36 mouse cellular contexts compared by ENCODE assay signal in genomic region chr14:86069329-86069728, GRCm38 (mm10).
"Had no signal": no experiment of that assay in that cellular context is flagged by ENCODE, and none has a peak within 500 bp of the region (broad histone marks: within the 10 kb centered on the region; RNA-seq: fewer than 3 reads in every experiment).

No protein-coding gene starts in this region.

- H3K4me2 ChIP-seq: heart, embryonic 11.5 days; heart, embryonic 12.5 days; heart, embryonic 13.5 days; heart, embryonic 15.5 days; hindbrain, embryonic 12.5 days; hindbrain, embryonic 13.5 days; hindbrain, embryonic 14.5 days; hindbrain, embryonic 15.5 days; intestine, embryonic 15.5 days; kidney, embryonic 15.5 days had no signal

- DNase-seq: heart, adult 18-20 months; heart, adult 2 months; heart, postnatal 10 days; heart, postnatal 14 days; heart, postnatal 36 days; heart, postnatal 4 days; kidney, adult 11 months; kidney, adult 18-20 months; kidney, adult 2 months; kidney, adult 8-10 months; kidney, adult 9 months; kidney, postnatal 10 days; kidney, postnatal 14 days; kidney, postnatal 25 days; kidney, postnatal 36 days; kidney, postnatal 4 days; layer of hippocampus, adult 9-11 months had no signal

- H3K4me3 ChIP-seq: heart, adult 2 months; heart, embryonic 10.5 days; heart, embryonic 12.5 days; heart, embryonic 13.5 days; heart, embryonic 15.5 days; hindbrain, embryonic 10.5 days; hindbrain, embryonic 12.5 days; hindbrain, embryonic 13.5 days; hindbrain, embryonic 15.5 days; intestine, embryonic 15.5 days; kidney, embryonic 15.5 days; layer of hippocampus, adult 2 months had no signal

- H3K27me3 ChIP-seq: heart, embryonic 12.5 days; heart, embryonic 13.5 days; heart, embryonic 15.5 days; hindbrain, embryonic 12.5 days; hindbrain, embryonic 13.5 days; hindbrain, embryonic 15.5 days; intestine, embryonic 15.5 days; kidney, embryonic 15.5 days had no signal

- H3K9ac ChIP-seq: heart, embryonic 12.5 days; heart, embryonic 13.5 days; heart, embryonic 15.5 days; hindbrain, embryonic 12.5 days; hindbrain, embryonic 13.5 days; hindbrain, embryonic 14.5 days; hindbrain, embryonic 15.5 days; intestine, embryonic 15.5 days; kidney, embryonic 15.5 days had no signal

- H3K9me3 ChIP-seq: heart, embryonic 10.5 days; heart, embryonic 12.5 days; heart, embryonic 13.5 days; heart, embryonic 15.5 days; hindbrain, embryonic 10.5 days; hindbrain, embryonic 12.5 days; hindbrain, embryonic 13.5 days; hindbrain, embryonic 15.5 days; intestine, embryonic 15.5 days; kidney, embryonic 15.5 days had no signal

- ATAC-seq: hindbrain, embryonic 16.5 days; hindbrain, postnatal 0 days; inflammation-experienced regulatory T-cells, adult 6 months; intestine, embryonic 15.5 days; intestine, embryonic 16.5 days; intestine, postnatal 0 days had no signal

- H3K4me1 ChIP-seq: heart, embryonic 10.5 days; heart, embryonic 12.5 days; heart, embryonic 13.5 days; heart, embryonic 15.5 days; hindbrain, embryonic 10.5 days; hindbrain, embryonic 12.5 days; hindbrain, embryonic 13.5 days; hindbrain, embryonic 15.5 days; intestine, embryonic 15.5 days; kidney, embryonic 15.5 days had no signal

- H3K27ac ChIP-seq: heart, adult 2 months; heart, embryonic 10.5 days; heart, embryonic 13.5 days; heart, embryonic 15.5 days; hindbrain, embryonic 10.5 days; hindbrain, embryonic 12.5 days; hindbrain, embryonic 13.5 days; hindbrain, embryonic 14.5 days; hindbrain, embryonic 15.5 days; hindbrain, postnatal 0 days; intestine, embryonic 15.5 days; kidney, embryonic 15.5 days; kidney, postnatal 0 days; layer of hippocampus, adult 2 months had no signal

- H3K36me3 ChIP-seq: heart, embryonic 10.5 days; heart, embryonic 12.5 days; heart, embryonic 13.5 days; heart, embryonic 15.5 days; hindbrain, embryonic 10.5 days; hindbrain, embryonic 12.5 days; hindbrain, embryonic 13.5 days; hindbrain, embryonic 15.5 days; intestine, embryonic 15.5 days; kidney, embryonic 15.5 days had no signal
